Mouse (Mus musculus) gastrocnemius, postnatal 14 days (tissue): ENCODE data around the gene Nr1h4. TPM values are rescaled to one million over a fixed set of nuclear protein-coding genes. Genes with fewer than 3 reads are reported as not detected.

Experiments used
- DNase-seq: peaks from one replicate; pipeline ENCODE4 v3.0.0; 2021; ENCODE audit warnings: mixed read lengths
- intact Hi-C: fragments of 180-260 bp; cut with DNase I; formaldehyde crosslinking; loops from one replicate; pipeline ENCODE4 v1.15.1; 2025; ENCODE audit warnings: low total_unique reads
- total RNA-seq, 2 experiments: library from RNA; stranded (reverse); gene quantifications; 2 replicates each; pipeline ENCODE4 v1.2.3; 2021

Nr1h4 gene
- total RNA-seq, 2 experiments from 2014 or later = not detected

GRCm38 (mm10) chr10:89483812-89484602, 49.4 kb downstream of the Nr1h4 start:
- intact Hi-C loops = no loop called here
- no peak for DNase-seq

GRCm38 (mm10) chr10:89483113-89483512, 50.3 kb downstream of the Nr1h4 start:
- DNase-seq = no peak
- intact Hi-C loops = no loop called here

- DNase-seq = no peak
- intact Hi-C loops = no loop called here
Measured at GRCm38 (mm10) chr10:89482142-89482681, 51.2 kb downstream of the Nr1h4 start.

GRCm38 (mm10) chr10:89481638-89482037, 51.7 kb downstream of the Nr1h4 start:
- intact Hi-C loops = no loop called here
- no peak for DNase-seq

- intact Hi-C loops = no loop called here
- no peak for DNase-seq
Measured at GRCm38 (mm10) chr10:89478766-89479165, 54.6 kb downstream of the Nr1h4 start.

GRCm38 (mm10) chr10:89470596-89471353, 62.6 kb downstream of the Nr1h4 start:
- DNase-seq = no peak
- intact Hi-C loops = no loop called here

- intact Hi-C loops = loop anchor here (5.0 kb wide), 1 partner anchor 162 kb away; no protein-coding TSS in a partner anchor
- DNase-seq = no peak
Measured at GRCm38 (mm10) chr10:89464760-89465405, 68.5 kb downstream of the Nr1h4 start.

- intact Hi-C loops = loop anchor here (5.0 kb wide), 1 partner anchor 164 kb away; no protein-coding TSS in a partner anchor
- no peak for DNase-seq
Measured at GRCm38 (mm10) chr10:89462890-89463289, 70.5 kb downstream of the Nr1h4 start.

GRCm38 (mm10) chr10:89461856-89462507, 71.4 kb downstream of the Nr1h4 start:
- intact Hi-C loops = loop anchor here (5.0 kb wide), 1 partner anchor 165 kb away; no protein-coding TSS in a partner anchor
- peak; percentile 52 for DNase-seq

GRCm38 (mm10) chr10:89460972-89461371, 72.4 kb downstream of the Nr1h4 start:
- intact Hi-C loops = loop anchor here (5.0 kb wide), 1 partner anchor 166 kb away; no protein-coding TSS in a partner anchor
- no peak for DNase-seq

GRCm38 (mm10) chr10:89458770-89459169, 74.6 kb downstream of the Nr1h4 start:
- intact Hi-C loops = no loop called here
- no peak for DNase-seq

GRCm38 (mm10) chr10:89453794-89454193, 79.6 kb downstream of the Nr1h4 start:
- DNase-seq = no peak
- intact Hi-C loops = no loop called here

GRCm38 (mm10) chr10:89453068-89453641, 80.2 kb downstream of the Nr1h4 start:
- DNase-seq = no peak
- intact Hi-C loops = no loop called here

- DNase-seq = peak; percentile 12
- intact Hi-C loops = no loop called here
Measured at GRCm38 (mm10) chr10:89450411-89450810, 83.0 kb downstream of the Nr1h4 start.

GRCm38 (mm10) chr10:89444381-89444780, 89.0 kb downstream of the Nr1h4 start:
- no peak for DNase-seq
- intact Hi-C loops = no loop called here

GRCm38 (mm10) chr10:89443623-89444151, 89.7 kb downstream of the Nr1h4 start, which contains the start of gene Gas2l3:
TSS of gene Gas2l3 (minus strand) at chr10:89443967.
- intact Hi-C loops = no loop called here
- peak; percentile 86 for DNase-seq

GRCm38 (mm10) chr10:89443115-89443622, 90.2 kb downstream of the Nr1h4 start:
- intact Hi-C loops = no loop called here
- DNase-seq = peak; percentile 30

- no peak for DNase-seq
- intact Hi-C loops = no loop called here
Measured at GRCm38 (mm10) chr10:89442640-89443039, 90.7 kb downstream of the Nr1h4 start.
